Mouse (Mus musculus) C2C12 (cell line): ENCODE measurements around the gene Gm9970. TPM values are rescaled to one million over a fixed set of nuclear protein-coding genes. Genes with fewer than 3 reads are reported as not detected.

Source experiments
- H3K27me3 ChIP-seq: one replicate; pipeline ENCODE4 v1.6.1; 2011; ENCODE audit not compliant: control insufficient read depth, insufficient read depth, insufficient read length
- H3K36me3 ChIP-seq: one replicate; pipeline ENCODE4 v1.6.1; 2011; ENCODE audit not compliant: control insufficient read depth, insufficient read depth
- H3K4me3 ChIP-seq: one replicate; pipeline ENCODE4 v1.5.1; 2011; ENCODE audit warnings: mild to moderate bottlenecking, control low read depth; ENCODE audit not compliant: poor library complexity, insufficient read depth, severe bottlenecking
- H3K79me2 ChIP-seq: one replicate; pipeline ENCODE4 v1.6.1; 2011; ENCODE audit not compliant: control insufficient read depth, insufficient read depth
- H3K79me3 ChIP-seq: one replicate; pipeline ENCODE4 v1.6.1; 2011; ENCODE audit warnings: low read depth, control low read depth
- H3ac ChIP-seq: one replicate; pipeline ENCODE3; 2011; ENCODE audit warnings: low read depth; ENCODE audit not compliant: control insufficient read depth, insufficient read length
- CEBPB ChIP-seq: IDR thresholded peaks from one replicate; pipeline ENCODE4 v1.6.1; 2011; ENCODE audit warnings: low read depth, mild to moderate bottlenecking, control low read depth, moderate library complexity
- CTCF ChIP-seq: IDR thresholded peaks from one replicate; pipeline ENCODE4 v1.5.1; 2011; ENCODE audit not compliant: control insufficient read depth, insufficient read depth, insufficient read length
- FOSL1 ChIP-seq: IDR thresholded peaks from one replicate; pipeline ENCODE4 v1.8.0; 2011; ENCODE audit warnings: mild to moderate bottlenecking, low read length; ENCODE audit not compliant: poor library complexity, insufficient read depth, severe bottlenecking
- MAX ChIP-seq: IDR thresholded peaks from one replicate; pipeline ENCODE4 v1.6.1; 2011; ENCODE audit warnings: mild to moderate bottlenecking, control low read depth
- MYOD1 ChIP-seq: IDR thresholded peaks from one replicate; pipeline ENCODE4 v1.6.1; 2011; ENCODE audit warnings: low read depth; ENCODE audit not compliant: control insufficient read depth, insufficient read length
- MYOG ChIP-seq: IDR thresholded peaks from one replicate; pipeline ENCODE4 v1.6.1; 2011; ENCODE audit not compliant: control insufficient read depth, insufficient read length; ENCODE audit errors: extremely low read depth
- USF1 ChIP-seq: IDR thresholded peaks from one replicate; pipeline ENCODE4 v1.6.1; 2011; ENCODE audit warnings: low read depth, mild to moderate bottlenecking, control low read depth, moderate library complexity
- polyA plus RNA-seq: library from polyadenylated mRNA; unstranded; fragments of >200 nt; fragmentation: generic; extraction: Trizol; gene quantifications from one replicate; pipeline ENCODE4 v1.2.1, GENCODE M21; 2012; ENCODE audit warnings: missing spikeins

Gm9970 gene
- polyA plus RNA-seq, 1 experiment: 0.09 TPM

- TF ChIP-seq CTCF: no peak
- TF ChIP-seq MYOG: no peak
- no peak for TF ChIP-seq FOSL1
- TF ChIP-seq MAX: no peak
- no peak for TF ChIP-seq CEBPB
- H3K36me3 ChIP-seq: peaks cover 69% of the 10 kb centered on the region
- peaks cover 25% of the 10 kb centered on the region for H3K79me3 ChIP-seq
- H3K4me3 ChIP-seq: no peak overlapping the region
- H3ac ChIP-seq: no peak overlapping the region
- H3K79me2 ChIP-seq: peaks cover 49% of the 10 kb centered on the region
- H3K27me3 ChIP-seq: no peaks in the 10 kb centered on the region
Observed at GRCm38 (mm10) chr5:31196207-31196606, 44.8 kb downstream of the Gm9970 start.

- H3ac ChIP-seq: no peak overlapping the region
- H3K4me3 ChIP-seq: no peak overlapping the region
- TF ChIP-seq CTCF (no peak), MYOG (no peak), FOSL1 (no peak), MAX (no peak), USF1 (no peak), MYOD1 (no peak), CEBPB (no peak)
- H3K79me3 ChIP-seq: peaks cover 21% of the 10 kb centered on the region
- H3K36me3 ChIP-seq: peaks cover 72% of the 10 kb centered on the region
- H3K27me3 ChIP-seq: no peaks in the 10 kb centered on the region
- H3K79me2 ChIP-seq: peaks cover 46% of the 10 kb centered on the region
Observed at GRCm38 (mm10) chr5:31195671-31196070, 45.4 kb downstream of the Gm9970 start.

GRCm38 (mm10) chr5:31194486-31195485 lies 46.2 kb downstream of the Gm9970 start:
- H3K27me3 ChIP-seq: no peaks in the 10 kb centered on the region
- peaks cover 72% of the 10 kb centered on the region for H3K36me3 ChIP-seq
- H3K79me3 ChIP-seq: peaks cover 20% of the 10 kb centered on the region
- peaks cover 40% of the 10 kb centered on the region for H3K79me2 ChIP-seq
- no peak overlapping the region for H3ac ChIP-seq
- H3K4me3 ChIP-seq: no peak overlapping the region
- TF ChIP-seq USF1 (no peak), MAX (no peak)

- H3K4me3 ChIP-seq: peak overlapping the region; percentile 90
- H3K79me2 ChIP-seq: peaks cover 40% of the 10 kb centered on the region
- no peaks in the 10 kb centered on the region for H3K27me3 ChIP-seq
- H3ac ChIP-seq: peak overlapping the region; percentile 75
- peaks cover 71% of the 10 kb centered on the region for H3K36me3 ChIP-seq
- H3K79me3 ChIP-seq: peaks cover 19% of the 10 kb centered on the region
- TF ChIP-seq CTCF: no peak
- TF ChIP-seq MYOG: no peak
- TF ChIP-seq FOSL1: no peak
- TF ChIP-seq MAX: no peak
- TF ChIP-seq USF1: no peak
- no peak for TF ChIP-seq MYOD1
- TF ChIP-seq CEBPB: no peak
Observed at GRCm38 (mm10) chr5:31193631-31194281, 47.3 kb downstream of the Gm9970 start.

GRCm38 (mm10) chr5:31192939-31193630 lies 47.9 kb downstream of the Gm9970 start, which contains the start of the genes Snx17 and Eif2b4:
Gene Snx17, plus strand, starts transcription at chr5:31193227.
Gene Eif2b4, minus strand, starts transcription at chr5:31193430.
- Histone ChIP-seq H3K27me3 (no peaks in the 10 kb centered on the region), H3K79me3 (peaks cover 19% of the 10 kb centered on the region), H3K79me2 (peaks cover 40% of the 10 kb centered on the region), H3K4me3 (peak within 1 kb of the TSS; percentile 90), H3ac (peak within 1 kb of the TSS; percentile 77), H3K36me3 (peaks cover 65% of the 10 kb centered on the region)
- no peak for TF ChIP-seq USF1
- TF ChIP-seq MYOD1: no peak
- no peak for TF ChIP-seq FOSL1
- TF ChIP-seq CEBPB: no peak
- no peak for TF ChIP-seq MYOG
- TF ChIP-seq CTCF: peak; percentile 91
- peak; percentile 16 for TF ChIP-seq MAX
